Mouse (Mus musculus): ENCODE measurements around the gene Ep400.
A peak's percentile ranks its signal among the peaks of the same experiment; 100 is the strongest.
"Not testable (repeated sequence)": the region's sequence is repeated elsewhere in the genome, so short reads cannot be mapped to it uniquely, and the experiment has no call there.

Gene Ep400

DNA sequence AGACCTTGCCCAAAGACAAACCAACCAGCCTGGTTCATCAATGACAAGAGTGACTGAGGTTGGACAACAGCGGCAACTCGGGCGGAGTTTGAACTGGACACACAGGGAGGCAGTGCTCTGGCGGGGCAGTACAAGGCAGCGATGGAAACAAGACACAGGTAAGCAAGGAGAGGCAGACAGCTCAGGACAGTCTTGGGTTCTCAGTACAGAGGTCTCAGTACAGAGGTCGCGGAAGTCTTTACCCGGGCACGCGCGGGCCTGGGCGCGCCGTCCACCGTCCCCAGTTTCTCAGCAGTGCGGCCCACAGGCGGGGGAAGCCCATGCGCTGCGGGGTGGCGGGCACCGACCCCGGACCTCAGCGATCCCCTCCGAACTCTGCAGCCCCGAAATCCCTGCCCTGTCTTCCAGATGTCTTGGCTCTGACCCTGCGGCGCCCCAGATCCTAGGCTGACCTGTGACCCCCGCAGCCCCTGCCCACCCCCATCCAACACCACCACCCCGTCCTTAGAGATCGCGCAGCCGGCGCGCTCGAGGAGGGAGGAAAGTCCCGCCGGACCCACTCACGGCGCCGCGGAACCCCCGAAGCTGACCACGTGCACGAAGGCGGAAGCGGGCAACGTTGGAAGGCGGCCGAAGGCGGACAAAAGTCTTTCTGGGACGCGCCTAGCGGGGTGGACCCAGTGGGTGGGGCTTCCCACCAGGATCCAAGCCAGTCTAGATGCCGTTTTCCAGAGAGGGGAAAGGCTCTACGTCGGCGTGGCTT lies 9.7 kb upstream of the Ep400 start, which contains the start of gene Pus1:
TSS of gene Pus1 (minus strand) at position 662 of the 763 bp plus-strand sequence.
- peak; percentile 93 for DNase-seq (ENCODE audit: low spot score)

DNA sequence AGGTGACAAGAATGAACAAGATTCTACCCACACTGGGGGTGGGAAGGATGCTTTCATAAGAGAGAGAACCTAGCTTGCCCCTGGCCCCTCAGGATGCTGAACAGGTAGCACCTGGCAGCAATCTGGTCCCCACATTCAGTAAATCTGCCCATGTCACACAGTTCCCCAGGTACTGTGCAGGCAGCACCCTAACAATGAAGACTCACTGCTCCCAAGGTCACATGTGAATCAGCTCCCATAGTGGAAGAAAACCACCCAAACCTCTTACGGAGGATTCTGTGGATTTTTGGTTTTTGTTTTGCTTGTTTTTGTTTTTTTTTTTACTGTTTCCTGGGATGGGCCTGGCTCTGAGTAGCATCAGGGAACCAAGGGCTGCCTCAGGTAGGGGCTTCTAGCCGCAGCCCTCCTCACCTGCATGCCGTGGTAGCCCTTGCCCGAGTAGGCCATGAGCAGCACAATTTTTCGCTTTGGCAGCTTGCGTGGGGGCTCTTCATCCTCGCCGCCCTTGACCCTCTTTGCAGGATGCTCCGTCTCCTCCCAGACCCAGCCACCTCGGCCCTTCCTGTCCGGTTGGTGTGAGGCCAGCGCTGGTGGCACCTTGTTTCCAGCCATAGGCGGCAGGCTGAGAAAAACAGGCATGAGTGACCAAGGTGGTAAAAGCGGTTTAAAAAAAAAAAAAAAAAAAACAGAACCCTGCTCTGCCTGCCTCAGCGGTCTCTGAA lies 8.9 kb upstream of the Ep400 start:
- DNase-seq (ENCODE audit: low spot score), result no peak

GRCm38 (mm10) chr5:110778263-110778662 lies 7.7 kb upstream of the Ep400 start:
- DNase-seq (ENCODE audit: low spot score), result no peak

GRCm38 (mm10) chr5:110776141-110776540 lies 5.6 kb upstream of the Ep400 start:
- DNase-seq (ENCODE audit: low spot score), result no peak

DNA sequence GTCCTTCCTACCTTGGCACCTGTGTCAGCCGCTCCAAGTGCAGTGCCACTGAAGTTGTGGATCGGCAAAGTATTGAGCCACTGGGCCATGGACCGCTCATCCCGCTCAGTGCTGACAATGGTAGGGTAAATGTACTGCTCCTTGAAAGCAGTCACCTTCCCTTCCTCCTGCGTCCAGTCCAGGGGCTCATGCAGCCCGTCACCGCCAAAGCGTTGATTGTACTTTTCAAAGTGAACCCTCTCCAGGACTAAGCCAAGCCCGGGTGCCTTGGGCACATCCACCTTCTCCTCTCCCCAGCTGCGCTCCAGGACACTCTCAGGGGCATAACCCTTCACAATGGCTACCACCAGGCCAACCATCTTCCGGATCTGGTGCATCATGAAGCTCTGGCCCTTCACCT lies 4.0 kb upstream of the Ep400 start:
- DNase-seq (ENCODE audit: low spot score), result no peak

- not testable (repeated sequence) for DNase-seq (ENCODE audit: low spot score)
Measured at GRCm38 (mm10) chr5:110772945-110773344, 2.4 kb upstream of the Ep400 start.

DNA sequence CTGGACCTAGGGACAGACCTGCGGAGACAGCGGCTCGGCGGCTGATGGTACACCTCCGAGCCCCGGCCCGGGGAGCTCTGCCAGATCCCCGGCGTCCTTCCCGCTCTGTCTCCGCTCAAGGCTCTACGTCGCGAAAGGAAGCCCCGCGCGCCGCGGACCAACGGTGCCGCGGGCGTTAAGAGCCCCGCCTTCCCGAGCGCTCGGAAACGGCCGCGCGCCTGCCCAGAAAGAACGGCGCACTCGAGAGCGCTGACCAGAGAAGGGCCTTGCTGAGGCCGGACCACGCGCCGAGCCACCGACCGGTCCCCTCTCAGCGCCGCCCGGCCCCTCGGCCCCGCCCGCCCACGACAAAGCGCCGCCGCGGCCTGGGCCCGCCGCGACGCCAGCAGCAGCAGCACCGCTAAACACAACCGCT lies 479 bp downstream of the Ep400 start:
- peak; percentile 76 for DNase-seq (ENCODE audit: low spot score)

GRCm38 (mm10) chr5:110769272-110769671 lies 1.2 kb downstream of the Ep400 start:
- DNase-seq (ENCODE audit: low spot score), result peak; percentile 29

DNA sequence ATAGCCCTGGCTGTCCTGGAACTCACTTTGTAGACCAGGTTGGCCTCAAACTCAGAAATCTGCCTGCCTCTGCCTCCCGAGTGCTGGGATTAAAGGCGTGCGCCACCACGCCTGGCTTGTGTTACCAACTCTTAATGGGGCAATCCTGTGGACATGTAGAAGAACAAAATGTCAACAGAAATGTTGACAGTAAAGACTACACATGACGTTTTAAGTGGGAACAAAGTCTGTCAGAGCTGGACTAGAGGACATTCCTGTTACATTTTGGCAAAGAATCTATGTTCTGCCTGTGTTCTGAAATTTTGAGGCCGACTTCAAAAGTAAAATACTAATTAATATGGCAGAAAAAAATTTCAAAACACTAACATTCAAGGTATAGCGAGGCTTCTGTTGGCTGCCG lies 6.6 kb downstream of the Ep400 start:
- DNase-seq (ENCODE audit: low spot score), result no peak

DNA sequence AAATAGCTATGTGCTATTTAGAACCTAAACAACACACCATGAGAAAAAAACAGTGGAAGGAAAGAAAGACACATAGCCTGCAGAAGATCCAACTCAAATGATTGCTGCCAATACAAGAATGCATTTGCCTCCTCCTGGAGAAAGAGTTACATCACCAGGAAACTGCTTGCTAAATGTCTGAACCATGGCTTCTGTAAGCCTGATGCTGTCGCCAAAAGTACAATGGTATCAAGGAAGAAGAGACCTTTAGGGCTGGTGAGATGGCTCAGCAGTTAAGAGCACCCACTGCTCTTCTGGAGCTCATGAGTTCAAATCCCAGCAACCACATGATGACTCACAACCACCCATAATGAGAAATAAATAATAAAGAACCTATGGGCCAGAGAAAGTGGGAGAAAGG lies 25.5 kb downstream of the Ep400 start:
- DNase-seq (ENCODE audit: low spot score), result no peak

GRCm38 (mm10) chr5:110739496-110740275 lies 30.8 kb downstream of the Ep400 start:
- no peak for DNase-seq (ENCODE audit: low spot score)

DNA sequence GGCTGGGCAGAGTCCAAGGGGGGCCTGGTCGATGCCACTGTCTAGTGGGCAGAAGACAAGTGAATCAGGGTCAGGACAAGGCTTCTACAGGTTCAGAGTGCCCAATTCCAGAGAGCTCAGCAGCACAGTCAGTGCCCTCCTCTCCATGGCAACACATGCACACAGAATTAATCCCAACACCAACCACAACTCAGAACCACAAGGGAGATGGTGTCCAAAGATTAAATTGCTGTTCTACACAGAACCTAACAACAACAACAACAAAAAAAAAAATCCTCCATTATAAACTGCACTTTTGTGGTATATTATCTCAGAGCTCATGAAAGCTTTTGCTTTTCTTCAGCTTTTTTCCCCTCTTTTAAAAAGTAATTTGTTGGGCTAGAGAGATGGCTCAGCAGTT lies 34.9 kb downstream of the Ep400 start:
- no peak for DNase-seq (ENCODE audit: low spot score)

- no peak for DNase-seq (ENCODE audit: low spot score)
Measured at GRCm38 (mm10) chr5:110733231-110733823, 37.2 kb downstream of the Ep400 start.

GRCm38 (mm10) chr5:110731227-110731626 lies 39.3 kb downstream of the Ep400 start:
- no peak for DNase-seq (ENCODE audit: low spot score)

- DNase-seq (ENCODE audit: low spot score), result no peak
Measured at GRCm38 (mm10) chr5:110727850-110728249, 42.7 kb downstream of the Ep400 start.

DNA sequence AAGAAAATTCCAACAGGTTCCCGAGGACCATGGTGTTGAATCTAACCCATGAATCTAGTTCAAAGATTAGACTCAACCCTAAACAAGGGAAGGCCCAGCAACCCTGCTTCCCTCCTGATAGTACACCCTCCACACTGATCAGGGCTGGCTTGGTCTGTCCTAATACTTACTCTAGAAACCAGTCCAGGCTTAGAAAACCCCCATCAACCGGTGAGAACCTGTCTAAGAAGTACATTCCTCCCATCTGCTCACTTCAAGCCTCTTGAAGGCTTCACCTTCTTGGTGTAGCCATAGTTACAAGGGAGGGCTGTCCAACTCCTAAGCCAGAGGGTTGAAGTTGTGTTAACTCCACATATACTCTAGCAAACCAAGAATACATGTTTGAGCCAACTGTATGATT lies 47.0 kb downstream of the Ep400 start:
- DNase-seq (ENCODE audit: low spot score), result no peak

GRCm38 (mm10) chr5:110721463-110721862 lies 49.1 kb downstream of the Ep400 start:
- DNase-seq (ENCODE audit: low spot score), result not testable (repeated sequence)

DNA sequence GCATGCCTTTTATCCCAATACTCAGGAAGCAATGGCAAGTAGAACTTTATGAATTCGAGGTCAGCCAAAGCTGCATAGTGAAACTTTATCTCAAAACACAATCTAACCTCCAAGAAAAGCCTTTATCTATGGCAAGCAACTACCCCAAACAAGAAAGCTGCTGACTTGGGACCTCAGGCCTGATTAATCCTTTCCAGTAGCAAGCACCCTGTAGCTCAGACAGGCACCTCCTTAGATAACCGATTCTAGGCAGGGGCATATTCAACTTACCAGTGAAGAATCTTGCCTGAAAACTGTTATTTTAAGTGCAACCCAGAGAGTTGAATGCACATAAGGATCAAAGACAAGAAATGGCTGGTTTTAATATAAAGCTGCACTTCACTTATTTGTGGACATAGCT lies 59.1 kb downstream of the Ep400 start:
- no peak for DNase-seq (ENCODE audit: low spot score)

DNA sequence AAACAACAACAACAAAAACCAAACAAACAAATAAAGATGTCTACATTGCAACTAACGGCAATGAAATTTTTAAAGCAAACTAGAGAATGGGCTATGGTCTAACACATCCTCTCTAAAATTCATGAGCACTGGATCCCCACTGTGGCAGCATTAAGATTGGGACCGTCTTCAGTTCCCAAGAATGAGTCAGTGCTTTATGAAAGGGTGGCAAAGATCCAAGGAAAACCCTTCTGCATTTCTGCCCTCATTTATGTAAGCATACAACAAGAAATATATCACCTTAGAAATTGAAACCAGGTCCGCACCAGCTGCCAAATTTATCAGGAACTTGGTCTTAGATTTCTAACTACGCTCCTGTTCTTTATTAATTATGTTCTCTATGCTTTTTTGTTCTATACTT lies 61.3 kb downstream of the Ep400 start:
- DNase-seq (ENCODE audit: low spot score), result peak; percentile 50

DNA sequence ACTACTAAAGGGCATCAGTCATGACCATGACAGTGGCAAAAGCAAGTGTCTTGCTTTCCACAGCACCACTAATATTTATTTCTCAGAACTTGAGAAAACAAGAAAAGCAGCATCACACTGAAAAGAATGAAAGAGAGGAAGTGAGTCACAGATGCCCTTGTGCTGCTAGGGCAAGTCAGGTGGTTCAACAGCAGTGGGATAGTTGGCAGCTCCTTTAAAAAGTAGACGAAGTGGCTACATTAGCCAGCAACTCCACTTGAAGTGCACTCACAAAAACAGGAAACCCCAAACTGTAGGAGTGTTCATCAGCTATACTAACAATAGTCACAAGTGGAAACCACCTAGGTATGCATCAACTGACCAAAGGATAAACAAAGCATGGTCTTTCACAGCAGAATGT lies 66.5 kb downstream of the Ep400 start:
- DNase-seq (ENCODE audit: low spot score), result no peak

DNA sequence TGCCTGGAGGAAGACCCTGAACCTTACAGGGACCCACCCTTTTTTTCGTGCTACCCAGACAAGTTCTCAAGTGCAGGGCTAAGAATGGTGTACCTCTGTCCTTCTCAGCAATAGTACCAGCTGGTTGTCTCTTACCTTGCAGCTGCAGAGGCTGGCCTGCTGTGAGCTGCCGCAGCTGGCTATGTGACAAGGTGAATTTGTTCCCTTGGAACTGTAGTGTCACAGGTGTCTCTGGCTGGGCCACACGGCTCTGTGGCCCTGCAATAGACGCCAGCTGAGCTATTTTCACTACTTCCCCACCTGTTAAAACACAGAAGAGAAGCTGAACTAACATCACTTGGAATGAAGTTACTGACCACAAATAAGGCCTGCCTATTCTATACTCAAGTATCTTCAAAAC lies 71.9 kb downstream of the Ep400 start:
- DNase-seq (ENCODE audit: low spot score), result no peak

GRCm38 (mm10) chr5:110682041-110682440 lies 88.5 kb downstream of the Ep400 start:
- no peak for DNase-seq (ENCODE audit: low spot score)
